Mouse (Mus musculus): ENCODE results near the gene Tcirg1. TPM values are rescaled to one million over a fixed set of nuclear protein-coding genes. Genes with fewer than 3 reads are reported as not detected.

Tcirg1 gene
- total and polyA plus RNA-seq, 2 experiments from 2014 or later = 14.1 to 37.5 TPM

DNA sequence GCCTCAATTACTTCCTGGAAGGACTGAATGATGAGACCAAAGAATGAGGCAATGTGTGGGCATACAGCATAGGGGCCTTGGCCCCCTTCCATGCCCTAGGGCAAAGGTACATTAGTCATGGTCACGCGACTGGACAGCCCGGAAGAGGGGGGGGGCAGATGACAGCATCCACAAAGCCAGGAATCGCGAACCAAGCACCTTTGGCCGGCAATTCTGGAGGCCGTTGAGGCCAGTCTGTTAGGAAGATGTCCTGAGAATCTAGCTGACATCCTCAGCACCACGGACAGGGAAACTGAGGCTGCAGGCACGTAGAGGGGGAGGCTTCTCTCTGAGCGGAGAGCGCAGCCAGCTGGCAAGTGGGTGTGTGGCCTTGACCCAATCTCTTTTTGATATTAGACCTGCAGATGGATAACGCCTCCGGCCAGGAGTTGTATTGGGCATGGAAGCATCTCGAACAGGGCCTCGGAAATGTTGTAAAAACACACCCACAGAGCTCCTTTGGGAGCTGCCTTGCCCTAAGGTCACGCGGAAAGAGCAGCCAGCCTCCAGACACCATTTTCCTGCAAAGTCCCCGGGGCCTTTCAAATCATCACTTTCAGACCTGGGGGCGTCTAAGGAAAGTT is 56.0 kb downstream of the Tcirg1 start:
- no peaks in the 10 kb centered on the region for H3K36me3 ChIP-seq (ENCODE audit: insufficient read depth, low read length)
- no peak for TF ChIP-seq CTCF (IDR thresholded peaks at IDR 0.05)
- DNase-seq (ENCODE audit: low spot score) (peak; percentile 22), ATAC-seq (ENCODE audit: low FRiP score) (0 out of 2 replicates have a peak, but pooled peaks have one; percentile 0)
- H3K9ac ChIP-seq (replicated peaks; ENCODE audit: low read length, poor library complexity, severe bottlenecking) = 0 out of 2 replicates have a peak overlapping the region, but pooled peaks have one; percentile 39
- H3K27me3 ChIP-seq (ENCODE audit: insufficient read depth, low read length) = no peaks in the 10 kb centered on the region
- peak overlapping the region; percentile 67 for H3K4me2 ChIP-seq (ENCODE audit: low read depth, low read length, poor library complexity, severe bottlenecking)
- peaks cover 14% of the 10 kb centered on the region for H3K4me1 ChIP-seq (ENCODE audit: insufficient read depth, low read length)
- peak overlapping the region; percentile 55 for H3K27ac ChIP-seq (ENCODE audit: low read depth, low read length)
- WGBS = 5% methylated on average over 19 of the region's 19 CpGs
- peak overlapping the region; percentile 98 for H3K4me3 ChIP-seq (ENCODE audit: low read depth, low read length)
- no peaks in the 10 kb centered on the region for H3K9me3 ChIP-seq (ENCODE audit: low read length)

DNA sequence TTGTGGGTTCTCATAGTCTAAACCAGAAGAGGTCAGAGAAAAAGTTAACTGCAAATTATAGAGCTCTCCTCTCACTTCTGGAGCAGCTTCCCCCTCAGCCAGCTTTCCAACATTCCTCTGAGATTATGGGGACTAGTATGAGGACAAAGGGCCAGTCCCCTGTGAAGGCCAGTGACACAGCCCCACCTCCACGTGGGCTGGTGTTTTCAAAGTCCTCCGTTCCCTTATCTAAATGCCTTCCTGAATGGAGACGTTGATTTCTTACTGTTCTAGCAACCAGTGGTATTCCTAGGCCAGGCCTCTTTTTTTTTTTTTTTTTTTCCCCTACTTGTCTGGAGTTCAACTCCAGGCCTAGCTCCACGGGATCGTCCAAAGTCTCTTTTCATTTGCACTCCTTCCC is 56.9 kb downstream of the Tcirg1 start:
- 39% methylated on average over 5 of the region's 5 CpGs for WGBS
- peaks cover 7% of the 10 kb centered on the region for H3K4me1 ChIP-seq (ENCODE audit: insufficient read depth, low read length)
- no peaks in the 10 kb centered on the region for H3K9me3 ChIP-seq (ENCODE audit: low read length)
- no peak overlapping the region for H3K27ac ChIP-seq (ENCODE audit: low read depth, low read length)
- no peaks in the 10 kb centered on the region for H3K27me3 ChIP-seq (ENCODE audit: insufficient read depth, low read length)
- H3K4me3 ChIP-seq (ENCODE audit: low read depth, low read length) = no peak overlapping the region
- DNase-seq (ENCODE audit: low spot score) (no peak), ATAC-seq (ENCODE audit: low FRiP score) (no peak)
- TF ChIP-seq CTCF (IDR thresholded peaks at IDR 0.05) = no peak
- no peak overlapping the region for H3K9ac ChIP-seq (replicated peaks; ENCODE audit: low read length, poor library complexity, severe bottlenecking)
- no peaks in the 10 kb centered on the region for H3K36me3 ChIP-seq (ENCODE audit: insufficient read depth, low read length)
- H3K4me2 ChIP-seq (ENCODE audit: low read depth, low read length, poor library complexity, severe bottlenecking) = no peak overlapping the region

DNA sequence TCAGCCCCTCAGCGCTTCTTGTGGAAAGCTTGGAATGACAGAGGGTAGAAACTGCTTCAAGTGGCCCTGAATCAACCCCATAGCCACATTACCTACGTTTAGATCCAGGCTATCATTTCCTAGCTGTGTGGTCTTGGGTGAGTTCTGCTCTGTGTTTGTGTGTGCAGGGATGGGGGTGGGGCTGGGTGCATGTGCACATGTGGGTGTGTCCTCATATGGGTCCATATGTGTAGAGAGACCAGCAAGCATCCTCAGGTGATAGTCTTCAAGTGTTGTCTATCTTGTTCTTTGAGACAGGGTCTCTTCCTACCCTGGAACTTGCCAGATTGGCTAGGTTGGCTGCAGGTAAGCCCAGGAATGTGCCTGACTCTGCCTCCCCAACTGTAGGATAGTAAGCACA is 57.7 kb downstream of the Tcirg1 start:
- no peak overlapping the region for H3K4me3 ChIP-seq (ENCODE audit: low read depth, low read length)
- DNase-seq (ENCODE audit: low spot score) (no peak), ATAC-seq (ENCODE audit: low FRiP score) (no peak)
- no peak for TF ChIP-seq CTCF (IDR thresholded peaks at IDR 0.05)
- no peaks in the 10 kb centered on the region for H3K36me3 ChIP-seq (ENCODE audit: insufficient read depth, low read length)
- no peak overlapping the region for H3K27ac ChIP-seq (ENCODE audit: low read depth, low read length)
- peaks cover 6% of the 10 kb centered on the region; the same call in 1 of the 2 replicates for H3K4me1 ChIP-seq (ENCODE audit: insufficient read depth, low read length)
- no peak overlapping the region for H3K4me2 ChIP-seq (ENCODE audit: low read depth, low read length, poor library complexity, severe bottlenecking)
- WGBS = 88% methylated on average over 2 of the region's 2 CpGs
- H3K9ac ChIP-seq (replicated peaks; ENCODE audit: low read length, poor library complexity, severe bottlenecking) = no peak overlapping the region
- no peaks in the 10 kb centered on the region for H3K9me3 ChIP-seq (ENCODE audit: low read length)
- no peaks in the 10 kb centered on the region for H3K27me3 ChIP-seq (ENCODE audit: insufficient read depth, low read length)

DNA sequence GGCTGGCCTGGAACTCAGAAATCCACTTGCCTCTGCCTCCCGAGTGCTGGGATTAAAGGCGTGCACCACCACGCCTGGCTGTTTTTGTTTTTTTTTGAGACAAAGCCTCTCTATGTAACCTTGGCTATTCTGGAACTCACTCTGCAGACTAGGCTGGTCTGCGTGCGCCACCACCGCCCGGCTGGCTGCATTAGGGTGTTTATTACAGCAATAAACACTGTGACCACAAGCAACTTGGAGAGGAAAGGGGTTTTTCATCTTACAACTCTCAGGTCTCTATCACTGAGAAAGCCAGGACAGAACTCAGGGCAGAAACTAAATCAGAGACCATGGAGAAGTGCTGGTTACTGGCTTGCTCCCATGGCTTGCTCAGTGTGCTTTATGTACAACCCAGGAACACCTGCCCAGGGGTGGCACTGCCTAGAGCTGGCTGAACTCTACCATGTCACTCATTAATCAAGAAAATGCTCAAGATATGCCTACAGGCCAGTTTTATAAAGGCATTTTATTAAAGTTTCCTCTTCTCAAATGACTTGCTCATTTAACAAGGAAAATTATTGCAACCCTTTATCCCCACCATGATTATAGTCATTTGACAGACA is 58.6 kb downstream of the Tcirg1 start:
- TF ChIP-seq CTCF (IDR thresholded peaks at IDR 0.05) = no peak
- ATAC-seq (ENCODE audit: low FRiP score) (no peak), DNase-seq (ENCODE audit: low spot score) (no peak)
- Histone ChIP-seq H3K36me3 (ENCODE audit: insufficient read depth, low read length) (no peaks in the 10 kb centered on the region), H3K4me1 (ENCODE audit: insufficient read depth, low read length) (0 out of 2 replicates have a peak, but pooled peaks cover 2% of the 10 kb centered on the region), H3K9me3 (ENCODE audit: low read length) (no peaks in the 10 kb centered on the region), H3K27ac (ENCODE audit: low read depth, low read length) (no peak overlapping the region), H3K27me3 (ENCODE audit: insufficient read depth, low read length) (no peaks in the 10 kb centered on the region), H3K9ac (replicated peaks; ENCODE audit: low read length, poor library complexity, severe bottlenecking) (no peak overlapping the region), H3K4me2 (ENCODE audit: low read depth, low read length, poor library complexity, severe bottlenecking) (no peak overlapping the region), H3K4me3 (ENCODE audit: low read depth, low read length) (no peak overlapping the region)
- 86% methylated on average over 7 of the region's 7 CpGs for WGBS

DNA sequence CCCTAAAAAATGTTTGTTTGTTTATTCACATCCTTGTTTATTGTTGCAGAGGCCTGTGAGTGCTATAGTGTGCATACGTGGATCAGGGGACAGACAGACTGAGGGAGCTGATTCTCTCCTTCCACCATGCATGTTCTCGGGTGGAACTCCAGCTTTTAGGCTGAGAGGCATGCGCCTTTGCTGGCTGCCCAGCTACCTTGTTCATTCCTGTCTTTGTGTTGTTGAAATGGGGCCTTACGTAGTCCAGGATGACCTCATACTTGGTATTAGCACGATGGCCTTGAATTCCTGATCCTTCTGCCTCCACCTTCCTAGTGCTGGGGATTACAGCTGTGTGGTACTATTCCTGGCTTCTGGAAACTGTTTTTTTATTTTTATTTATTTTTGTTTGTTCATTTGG is 59.2 kb downstream of the Tcirg1 start:
- no peaks in the 10 kb centered on the region for H3K4me1 ChIP-seq (ENCODE audit: insufficient read depth, low read length)
- DNase-seq (ENCODE audit: low spot score) (no peak), ATAC-seq (ENCODE audit: low FRiP score) (no peak)
- no peak overlapping the region for H3K4me3 ChIP-seq (ENCODE audit: low read depth, low read length)
- H3K9me3 ChIP-seq (ENCODE audit: low read length) = no peaks in the 10 kb centered on the region
- H3K36me3 ChIP-seq (ENCODE audit: insufficient read depth, low read length) = no peaks in the 10 kb centered on the region
- TF ChIP-seq CTCF (IDR thresholded peaks at IDR 0.05) = no peak
- H3K27ac ChIP-seq (ENCODE audit: low read depth, low read length) = no peak overlapping the region
- no peak overlapping the region for H3K4me2 ChIP-seq (ENCODE audit: low read depth, low read length, poor library complexity, severe bottlenecking)
- no peak overlapping the region for H3K9ac ChIP-seq (replicated peaks; ENCODE audit: low read length, poor library complexity, severe bottlenecking)
- no peaks in the 10 kb centered on the region for H3K27me3 ChIP-seq (ENCODE audit: insufficient read depth, low read length)
- 84% methylated on average over 5 of the region's 5 CpGs for WGBS

Measured in midbrain, postnatal 0 days (tissue).